Mouse (Mus musculus) megakaryocyte-erythroid progenitor cell, adult 5-6 weeks (primary cell): Measurements from ENCODE around the gene Tspan4. TPM values are rescaled to one million over a fixed set of nuclear protein-coding genes. Genes with fewer than 3 reads are reported as not detected.

Experiments used
- ATAC-seq: replicated peaks from 2 replicates; pipeline ENCODE4 v1.8.0; 2016; ENCODE audit warnings: mild to moderate bottlenecking, inconsistent platforms; ENCODE audit not compliant: severe bottlenecking, poor library complexity, low FRiP score, low TSS enrichment
- total RNA-seq, 2 experiments: library from RNA; stranded (forward) in 1 of 2; stranded (reverse) in 1 of 2; fragments of 200-1000, 215-1000 nt in 1 of 2; fragments of >200 nt in 1 of 2; fragmentation: Nextera tagmentation in 1 of 2; gene quantifications; 2 replicates each; pipeline ENCODE4 v1.2.3; 2014 to 2017

Gene Tspan4
- total RNA-seq, 2 experiments from 2014 or later = 33.9 to 38.2 TPM

DNA sequence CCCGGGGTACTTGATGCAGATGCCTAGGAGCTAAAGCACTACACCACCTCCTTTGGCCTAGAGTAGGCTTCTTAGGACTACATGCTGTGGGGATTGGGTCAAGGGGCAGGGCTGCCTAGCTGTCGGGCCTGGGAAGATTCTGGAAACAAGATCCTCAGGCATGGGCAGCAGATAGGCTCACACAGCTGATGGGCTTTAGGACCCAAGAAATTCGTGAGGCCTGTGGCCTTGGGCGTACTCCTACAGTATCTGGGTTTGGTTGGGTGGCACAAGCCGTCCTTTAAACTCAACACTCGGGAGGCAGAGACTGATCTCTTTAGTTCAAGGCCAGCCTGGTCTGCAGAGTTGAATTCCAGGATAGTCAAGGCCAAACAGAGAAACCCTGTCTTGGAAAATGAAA is 2.8 kb upstream of the Tspan4 start:
- ATAC-seq = no peak

- no peak for ATAC-seq
Measured at GRCm38 (mm10) chr7:141472763-141473162, 2.3 kb upstream of the Tspan4 start.

- no peak for ATAC-seq
Measured at GRCm38 (mm10) chr7:141474160-141474559, 880 bp upstream of the Tspan4 start.

GRCm38 (mm10) chr7:141475805-141476158 is 742 bp downstream of the Tspan4 start:
- no peak for ATAC-seq

DNA sequence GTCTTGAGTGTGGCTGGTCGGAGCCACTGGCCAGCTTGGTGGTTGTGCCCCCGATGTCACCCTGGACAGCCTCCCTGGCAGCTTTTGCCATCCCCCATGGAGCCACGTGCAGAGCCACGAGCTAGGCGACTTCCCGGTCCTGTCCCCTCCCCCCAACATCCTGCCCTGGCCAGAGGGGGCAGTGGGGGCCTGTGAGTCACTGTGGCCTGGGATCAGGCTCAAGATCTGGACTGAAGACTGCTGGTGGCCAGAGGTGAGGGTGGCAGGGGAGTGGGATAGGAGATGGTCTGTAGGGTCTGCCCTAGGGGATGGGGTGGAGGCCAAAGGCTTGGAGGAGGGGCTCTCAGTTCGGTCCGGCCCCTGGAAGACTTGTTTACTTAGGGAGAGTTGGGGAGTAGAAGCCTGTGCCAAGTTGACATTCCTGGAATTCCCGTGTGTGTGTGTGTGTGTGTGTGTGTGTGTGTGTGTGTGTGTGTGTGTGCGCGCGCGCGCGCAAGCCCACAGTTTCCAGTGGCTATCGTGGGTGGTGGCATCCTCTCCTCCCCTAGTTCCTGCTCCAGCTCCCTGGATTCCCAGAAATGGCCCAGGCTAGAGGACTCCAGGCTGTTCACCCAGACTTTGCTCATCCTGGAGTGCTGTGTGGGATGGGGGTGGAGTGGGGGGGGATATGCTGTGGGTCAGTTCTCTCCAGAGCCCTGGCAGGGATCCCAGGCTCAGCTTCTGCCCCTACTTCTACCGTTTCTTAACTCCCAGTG is 1.4 kb downstream of the Tspan4 start:
- 0 out of 2 replicates have a peak, but pooled peaks have one; percentile 13 for ATAC-seq

- ATAC-seq = no peak
Measured at GRCm38 (mm10) chr7:141476981-141477370, 1.9 kb downstream of the Tspan4 start.

DNA sequence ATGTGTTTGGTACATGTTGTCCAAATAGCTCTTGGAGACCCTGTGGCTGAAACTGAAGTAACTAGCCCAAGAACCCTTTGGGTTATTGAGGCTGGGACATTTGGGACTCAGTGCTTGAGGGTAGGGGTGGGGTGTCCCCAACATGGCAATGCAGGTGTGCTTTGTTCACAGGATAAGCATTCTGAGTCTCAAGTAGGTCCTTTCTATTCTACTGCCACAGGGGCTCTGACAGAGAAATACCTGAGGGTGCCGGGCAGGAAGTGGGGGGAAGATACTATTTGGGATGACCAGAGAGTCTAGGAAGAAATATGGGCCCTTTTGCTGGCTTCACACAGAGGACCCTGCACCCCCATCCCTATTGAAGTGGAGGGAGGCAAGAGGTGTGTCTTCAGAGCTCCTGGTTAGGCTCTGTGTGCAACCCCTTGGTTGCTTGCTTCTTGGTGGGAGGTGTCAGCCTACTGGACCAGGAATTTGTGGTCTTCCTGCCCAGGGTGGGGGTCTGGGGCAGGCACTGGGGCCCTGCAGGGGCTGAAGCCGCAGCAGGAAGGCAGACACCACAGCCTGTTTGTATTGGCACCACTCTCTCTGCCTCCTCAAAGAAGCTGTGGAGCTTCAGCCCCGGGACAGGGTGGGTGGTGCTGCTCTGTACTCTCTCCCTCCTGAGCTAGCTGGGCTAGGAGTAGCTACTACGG is 2.7 kb downstream of the Tspan4 start:
- no peak for ATAC-seq

GRCm38 (mm10) chr7:141478270-141478748 is 3.3 kb downstream of the Tspan4 start:
- peak; percentile 21 for ATAC-seq

DNA sequence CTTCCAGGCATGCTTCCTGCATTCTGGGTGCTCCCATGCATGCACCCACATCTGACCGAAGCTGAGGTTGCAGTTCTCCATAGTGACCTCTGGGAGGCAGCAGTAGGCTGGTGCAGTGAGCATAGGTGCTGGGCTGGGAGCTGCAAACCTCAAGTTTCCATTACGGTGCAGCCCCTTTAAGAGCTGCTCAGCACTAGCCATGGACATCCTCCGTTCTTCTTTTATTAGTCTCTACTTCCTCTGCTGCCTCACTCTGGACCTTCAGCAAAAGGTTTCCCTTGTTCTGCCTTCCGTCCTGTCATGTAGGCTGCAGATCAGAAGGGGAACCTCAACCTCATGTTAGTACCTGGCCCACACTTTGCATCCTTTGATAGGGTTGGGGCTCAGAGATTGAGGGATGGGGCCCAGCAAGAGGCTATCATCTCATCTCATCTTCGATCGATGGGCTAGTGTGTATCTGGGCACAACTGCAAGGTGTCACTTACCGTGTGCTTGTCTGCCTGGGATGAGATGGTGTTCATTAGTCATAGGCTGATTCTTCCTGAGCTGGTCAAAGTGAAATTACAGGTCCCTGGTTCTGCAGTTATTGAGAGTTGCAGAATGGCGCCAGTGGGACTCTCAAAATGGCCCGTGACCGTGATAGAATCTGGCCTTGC is 5.9 kb downstream of the Tspan4 start:
- ATAC-seq = peak; percentile 60

- 0 out of 2 replicates have a peak, but pooled peaks have one; percentile 18 for ATAC-seq
Measured at GRCm38 (mm10) chr7:141481498-141482401, 6.7 kb downstream of the Tspan4 start.

DNA sequence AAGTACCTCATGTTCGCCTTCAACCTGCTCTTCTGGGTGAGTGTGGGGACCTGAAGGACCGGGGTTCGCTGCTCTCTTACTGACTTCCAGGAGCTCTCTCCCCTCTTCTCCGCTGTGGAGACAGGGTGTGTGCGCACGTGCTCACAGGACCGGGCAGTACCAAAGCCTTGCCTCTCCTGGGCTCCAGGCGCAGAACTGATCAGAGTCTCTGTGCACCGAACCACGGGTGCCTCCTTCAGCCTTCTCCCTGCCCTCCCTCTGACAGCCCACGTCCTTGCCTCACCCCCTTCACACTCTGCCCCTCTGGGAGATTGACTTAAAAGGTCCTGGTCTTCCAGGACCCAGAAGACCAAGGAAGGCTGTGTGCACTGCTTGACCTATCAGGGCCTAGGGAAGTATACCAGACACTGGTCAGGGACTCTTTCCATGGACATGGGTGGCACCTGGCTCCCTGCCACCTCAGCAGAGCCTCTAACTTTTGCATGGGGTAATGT is 7.5 kb downstream of the Tspan4 start:
- ATAC-seq = no peak

DNA sequence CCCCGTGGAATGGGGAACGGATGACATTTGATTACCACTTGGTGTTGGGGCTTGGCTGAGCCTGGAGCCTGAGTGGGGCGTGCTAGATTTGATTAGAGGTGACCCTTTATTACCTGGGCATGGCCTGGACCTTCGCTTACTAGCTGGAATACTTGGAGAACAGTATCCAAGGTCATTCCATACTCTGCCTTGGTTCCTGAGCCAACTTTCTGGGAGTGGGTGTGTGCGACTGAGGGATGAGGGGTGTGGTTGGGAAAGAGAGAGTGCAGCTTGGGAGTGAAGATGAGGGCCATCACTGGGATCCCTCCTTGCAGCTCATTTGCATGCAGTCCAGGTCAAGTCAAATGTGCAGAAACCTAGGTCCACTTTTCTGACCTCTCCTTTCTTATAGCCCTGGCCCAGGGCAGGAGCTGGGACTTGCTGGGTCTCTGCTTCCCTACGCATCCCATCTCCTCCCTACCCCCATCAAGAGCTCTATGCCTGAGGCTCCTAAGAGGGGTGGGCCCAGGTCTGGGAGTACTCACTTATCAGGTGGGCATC is 8.1 kb downstream of the Tspan4 start:
- no peak for ATAC-seq

DNA sequence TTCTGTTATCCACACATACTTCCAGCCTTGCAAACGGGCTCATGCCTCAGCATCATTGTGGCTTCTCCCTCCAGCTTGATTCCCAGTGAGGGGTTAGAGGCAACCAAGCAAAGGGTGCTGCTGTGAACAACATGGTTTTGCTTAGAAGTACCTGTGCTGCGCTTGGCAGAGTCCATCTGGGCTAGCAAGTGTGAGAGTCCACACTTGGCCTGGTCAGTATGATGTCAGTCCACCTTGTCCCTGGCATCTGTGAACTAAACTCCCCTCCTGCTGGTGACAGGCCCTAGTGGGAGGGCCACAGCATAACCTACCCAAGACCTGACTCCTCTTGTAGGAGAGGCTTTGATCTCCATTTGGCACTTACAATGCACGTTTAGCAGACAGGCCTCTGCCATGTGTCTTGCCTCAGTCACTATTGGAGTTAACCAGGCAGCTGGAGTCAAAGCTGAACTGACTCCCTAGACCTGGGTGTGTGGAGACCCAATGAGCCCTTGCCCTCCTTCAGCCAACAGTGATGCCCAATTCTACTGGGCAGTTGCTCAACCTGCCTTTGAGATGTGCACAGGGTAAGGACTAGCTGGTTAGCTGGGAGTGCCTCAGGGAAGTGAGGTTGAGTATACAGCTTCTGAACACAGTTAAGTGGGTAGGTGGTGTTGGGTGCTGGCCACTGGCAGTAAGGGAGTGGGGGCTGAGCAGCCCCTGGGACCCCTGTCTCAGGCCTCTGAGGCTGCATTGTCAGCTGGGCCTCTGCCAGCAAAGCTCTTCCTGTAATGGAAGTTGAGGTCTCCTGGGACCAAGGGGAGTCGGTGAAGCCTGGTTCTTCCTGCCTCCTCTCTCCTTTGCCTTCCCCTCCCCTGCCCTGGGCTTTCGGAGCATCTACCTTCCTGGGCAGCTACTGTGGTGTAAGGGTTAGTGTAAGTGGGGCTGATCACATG is 9.4 kb downstream of the Tspan4 start:
- ATAC-seq = no peak

DNA sequence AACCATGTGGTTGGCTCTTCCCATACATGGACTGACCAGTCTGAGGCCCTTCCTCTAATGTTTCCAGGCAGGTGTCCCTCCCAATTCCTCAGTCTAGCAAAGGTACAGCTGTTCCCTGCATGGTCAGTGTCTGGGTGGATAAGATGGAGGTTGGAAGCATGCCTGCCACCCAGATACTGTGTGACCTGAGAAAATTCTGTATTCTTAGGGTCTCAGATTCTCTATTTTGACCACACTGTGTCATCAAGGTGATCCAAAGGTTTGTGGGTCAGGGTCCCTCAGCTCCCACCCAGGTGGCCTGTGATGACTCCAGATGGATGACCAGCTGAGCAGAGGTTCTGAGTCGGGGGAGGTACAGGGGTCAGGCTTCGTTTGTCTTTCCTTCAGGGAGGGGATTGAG is 10.1 kb downstream of the Tspan4 start:
- ATAC-seq = no peak

DNA sequence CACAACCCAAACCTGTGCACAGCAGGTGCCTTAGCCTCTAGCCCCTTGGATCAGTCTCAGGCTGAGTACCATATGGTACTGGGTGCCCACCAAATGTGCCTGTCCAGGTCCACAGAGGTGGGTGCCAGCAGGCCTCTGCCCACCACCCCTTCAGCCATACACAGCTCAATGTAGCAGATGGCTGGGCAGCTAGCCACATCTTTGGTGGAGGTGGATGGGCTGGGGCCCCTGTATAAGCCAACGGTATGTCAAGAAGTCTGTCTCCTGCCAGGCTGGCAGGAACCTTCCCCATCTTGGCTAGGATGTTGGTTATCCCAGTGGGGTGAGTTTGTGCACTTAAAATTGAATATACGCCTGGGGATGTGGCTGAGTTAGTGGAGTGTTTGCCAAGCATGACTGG is 10.6 kb downstream of the Tspan4 start:
- ATAC-seq = no peak

DNA sequence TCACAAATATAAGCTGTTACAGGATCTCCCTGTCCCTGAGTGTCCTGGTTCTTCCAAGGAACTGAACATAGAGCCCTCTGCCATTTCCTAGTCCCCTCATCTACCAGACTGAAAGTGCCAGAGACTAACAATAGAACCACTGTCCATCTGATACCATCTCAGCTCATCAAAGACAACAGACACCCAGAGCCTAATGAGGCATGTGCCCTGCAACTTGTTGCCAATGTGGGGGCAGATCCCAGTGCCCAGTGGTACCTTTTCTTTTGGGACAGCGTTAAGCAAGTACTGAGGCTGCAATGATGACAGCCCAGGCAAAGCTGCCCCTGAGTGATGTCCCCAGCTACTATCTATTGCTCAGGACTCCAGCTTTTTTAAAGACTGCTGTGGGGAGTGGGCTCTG is 11.2 kb downstream of the Tspan4 start:
- no peak for ATAC-seq

DNA sequence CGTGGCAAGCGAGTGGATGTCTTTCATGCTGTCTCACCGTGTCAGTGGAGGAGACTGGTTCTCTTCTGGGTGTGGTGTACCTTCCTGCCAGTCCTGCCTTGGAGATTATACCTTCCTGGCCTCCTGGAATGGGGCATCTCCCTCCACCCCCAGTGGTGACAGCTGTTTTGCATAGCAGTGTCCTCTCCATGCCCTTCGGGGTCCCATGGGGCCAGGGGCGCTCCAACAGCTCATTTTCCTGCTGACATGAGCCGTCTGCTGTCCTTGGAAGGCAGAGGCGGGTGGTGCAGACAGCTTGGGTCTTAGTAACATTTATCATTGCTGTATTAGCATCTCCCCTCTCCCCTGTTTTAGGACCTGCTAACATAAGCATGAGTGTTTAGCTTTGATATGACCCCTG is 12.1 kb downstream of the Tspan4 start:
- no peak for ATAC-seq

DNA sequence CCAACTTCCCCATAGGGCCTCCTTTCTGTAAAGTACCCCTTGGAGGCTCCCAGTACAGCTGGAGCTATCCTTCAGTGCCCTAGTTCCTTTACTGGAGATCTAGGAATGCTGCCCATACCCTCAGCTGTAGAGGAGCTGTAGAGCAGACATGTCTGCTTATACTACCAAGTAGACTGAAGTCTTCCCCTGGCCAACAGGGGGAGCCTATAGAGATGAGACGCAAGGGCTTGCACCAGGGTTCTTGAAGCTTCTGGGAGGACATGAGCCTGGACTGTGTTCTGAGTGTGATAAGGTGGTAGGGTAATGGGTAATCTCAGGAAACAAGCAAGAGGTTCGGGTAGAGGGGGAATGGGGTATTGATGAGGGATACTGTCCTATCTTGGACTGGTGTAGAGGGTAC is 16.1 kb downstream of the Tspan4 start:
- peak; percentile 76 for ATAC-seq
